Mouse (Mus musculus): ENCODE measurements at regions not wholly inside any gene's neighbourhood (a gene's known extent, or its start where the extent isn't known, plus 50 kb on each side); places are given as distances from the start of the nearest gene placed in this dataset.

GRCm38 (mm10) chr16:3246422-3246821 lies 344.4 kb upstream of the Olfr161 start:
- no peak for ATAC-seq (ENCODE audit: low FRiP score, low read depth)
- Histone ChIP-seq H3K36me3 (ENCODE audit: control insufficient read depth, insufficient read depth, low read length) (no peaks in the 10 kb centered on the region), H3K9me3 (ENCODE audit: control insufficient read depth, low read length) (peaks cover 35% of the 10 kb centered on the region), H3K4me3 (replicated peaks; ENCODE audit: low read length) (no peak overlapping the region), H3K4me1 (ENCODE audit: control insufficient read depth, insufficient read depth, low read length) (no peaks in the 10 kb centered on the region), H3K27ac (replicated peaks; ENCODE audit: low read depth, low read length) (no peak overlapping the region), H3K9ac (ENCODE audit: low read depth, low read length, severe bottlenecking) (no peak overlapping the region), H3K4me2 (replicated peaks; ENCODE audit: low read depth, low read length, severe bottlenecking) (no peak overlapping the region), H3K27me3 (ENCODE audit: control insufficient read depth, insufficient read depth, low read length) (no peaks in the 10 kb centered on the region)
- no peak for DNase-seq (ENCODE audit: low spot score)
- no peak for TF ChIP-seq POLR2A (IDR thresholded peaks at IDR 0.05; ENCODE audit: borderline replicate concordance, extremely low read depth, insufficient read depth, insufficient read length)

- no peak overlapping the region for H3K4me3 ChIP-seq (replicated peaks; ENCODE audit: low read length)
- H3K9me3 ChIP-seq (ENCODE audit: control insufficient read depth, low read length), result peaks cover 27% of the 10 kb centered on the region
- 46% methylated on average over 2 of the region's 2 CpGs for WGBS
- no peaks in the 10 kb centered on the region for H3K27me3 ChIP-seq (ENCODE audit: control insufficient read depth, insufficient read depth, low read length)
- H3K4me2 ChIP-seq (replicated peaks; ENCODE audit: low read depth, low read length, severe bottlenecking), result no peak overlapping the region
- DNase-seq (ENCODE audit: low spot score) (no peak), ATAC-seq (ENCODE audit: low FRiP score, low read depth) (no peak)
- H3K4me1 ChIP-seq (ENCODE audit: control insufficient read depth, insufficient read depth, low read length), result no peaks in the 10 kb centered on the region
- H3K36me3 ChIP-seq (ENCODE audit: control insufficient read depth, insufficient read depth, low read length), result no peaks in the 10 kb centered on the region
- no peak overlapping the region for H3K9ac ChIP-seq (ENCODE audit: low read depth, low read length, severe bottlenecking)
- H3K27ac ChIP-seq (replicated peaks; ENCODE audit: low read depth, low read length), result no peak overlapping the region
- TF ChIP-seq POLR2A (IDR thresholded peaks at IDR 0.05; ENCODE audit: borderline replicate concordance, extremely low read depth, insufficient read depth, insufficient read length), result no peak
These were observed 343.7 kb upstream of the Olfr161 start for GRCm38 (mm10) chr16:3247006-3247754.

- 53% methylated on average over 2 of the region's 2 CpGs for WGBS
- H3K4me2 ChIP-seq (replicated peaks; ENCODE audit: low read depth, low read length, severe bottlenecking), result no peak overlapping the region
- no peaks in the 10 kb centered on the region for H3K4me1 ChIP-seq (ENCODE audit: control insufficient read depth, insufficient read depth, low read length)
- no peak for TF ChIP-seq POLR2A (IDR thresholded peaks at IDR 0.05; ENCODE audit: borderline replicate concordance, extremely low read depth, insufficient read depth, insufficient read length)
- ATAC-seq (ENCODE audit: low FRiP score, low read depth), result no peak
- no peaks in the 10 kb centered on the region for H3K36me3 ChIP-seq (ENCODE audit: control insufficient read depth, insufficient read depth, low read length)
- no peak for DNase-seq (ENCODE audit: low spot score)
- H3K27ac ChIP-seq (replicated peaks; ENCODE audit: low read depth, low read length), result no peak overlapping the region
- H3K9me3 ChIP-seq (ENCODE audit: control insufficient read depth, low read length), result peaks cover 23% of the 10 kb centered on the region
- H3K27me3 ChIP-seq (ENCODE audit: control insufficient read depth, insufficient read depth, low read length), result no peaks in the 10 kb centered on the region
- no peak overlapping the region for H3K4me3 ChIP-seq (replicated peaks; ENCODE audit: low read length)
- H3K9ac ChIP-seq (ENCODE audit: low read depth, low read length, severe bottlenecking), result no peak overlapping the region
These were observed 343.1 kb upstream of the Olfr161 start for GRCm38 (mm10) chr16:3247755-3248110.

GRCm38 (mm10) chr16:3253885-3254284 lies 337.0 kb upstream of the Olfr161 start:
- no peak for ATAC-seq (ENCODE audit: low FRiP score, low read depth)
- Histone ChIP-seq H3K9ac (ENCODE audit: low read depth, low read length, severe bottlenecking) (no peak overlapping the region), H3K27ac (replicated peaks; ENCODE audit: low read depth, low read length) (no peak overlapping the region), H3K9me3 (ENCODE audit: control insufficient read depth, low read length) (peaks cover 35% of the 10 kb centered on the region), H3K4me2 (replicated peaks; ENCODE audit: low read depth, low read length, severe bottlenecking) (no peak overlapping the region), H3K4me1 (ENCODE audit: control insufficient read depth, insufficient read depth, low read length) (no peaks in the 10 kb centered on the region), H3K36me3 (ENCODE audit: control insufficient read depth, insufficient read depth, low read length) (no peaks in the 10 kb centered on the region), H3K4me3 (replicated peaks; ENCODE audit: low read length) (no peak overlapping the region), H3K27me3 (ENCODE audit: control insufficient read depth, insufficient read depth, low read length) (no peaks in the 10 kb centered on the region)
- no peak for DNase-seq (ENCODE audit: low spot score)
- 34% methylated on average over 1 of the region's 1 CpGs for WGBS
- TF ChIP-seq POLR2A (IDR thresholded peaks at IDR 0.05; ENCODE audit: borderline replicate concordance, extremely low read depth, insufficient read depth, insufficient read length), result no peak

- no peak for ATAC-seq (ENCODE audit: low FRiP score, low read depth)
- no peaks in the 10 kb centered on the region for H3K27me3 ChIP-seq (ENCODE audit: control insufficient read depth, insufficient read depth, low read length)
- H3K4me1 ChIP-seq (ENCODE audit: control insufficient read depth, insufficient read depth, low read length), result no peaks in the 10 kb centered on the region
- TF ChIP-seq POLR2A (IDR thresholded peaks at IDR 0.05; ENCODE audit: borderline replicate concordance, extremely low read depth, insufficient read depth, insufficient read length), result no peak
- no peak overlapping the region for H3K4me3 ChIP-seq (replicated peaks; ENCODE audit: low read length)
- H3K36me3 ChIP-seq (ENCODE audit: control insufficient read depth, insufficient read depth, low read length), result no peaks in the 10 kb centered on the region
- H3K9me3 ChIP-seq (ENCODE audit: control insufficient read depth, low read length), result peaks cover 43% of the 10 kb centered on the region
- no peak for DNase-seq (ENCODE audit: low spot score)
- H3K9ac ChIP-seq (ENCODE audit: low read depth, low read length, severe bottlenecking), result no peak overlapping the region
- no peak overlapping the region for H3K4me2 ChIP-seq (replicated peaks; ENCODE audit: low read depth, low read length, severe bottlenecking)
- H3K27ac ChIP-seq (replicated peaks; ENCODE audit: low read depth, low read length), result no peak overlapping the region
These were observed 334.8 kb upstream of the Olfr161 start for GRCm38 (mm10) chr16:3256051-3256450.

Data from limb, embryonic 14.5 days (tissue).